Mouse (Mus musculus): ENCODE results near the gene Abhd14a. TPM values are rescaled to one million over a fixed set of nuclear protein-coding genes. Genes with fewer than 3 reads are reported as not detected.

The Abhd14a gene
- polyA plus RNA-seq, 1 experiment from 2014 or later, result 51.7 TPM

- Histone ChIP-seq H3K4me2 (peak overlapping the region; percentile 37), H3K4me1 (replicated peaks) (peaks cover 46% of the 10 kb centered on the region), H3K9me3 (no peaks in the 10 kb centered on the region), H3K27ac (peak overlapping the region; percentile 18; the same call in 1 of the 2 replicates), H3K4me3 (no peak overlapping the region), H3K9ac (peak overlapping the region; percentile 39), H3K36me3 (peaks cover 15% of the 10 kb centered on the region), H3K27me3 (0 out of 2 replicates have a peak, but pooled peaks cover 3% of the 10 kb centered on the region)
- ATAC-seq (ENCODE audit: low FRiP score), result no peak; the same call in 1 of the 2 replicates
- 40% methylated on average over 16 of the region's 16 CpGs for WGBS
These were observed 28.8 kb upstream of the Abhd14a start for GRCm38 (mm10) chr9:106476002-106476923.

GRCm38 (mm10) chr9:106475663-106476001, 28.2 kb upstream of the Abhd14a start, which contains the start of gene Rrp9:
Gene Rrp9 (plus strand): TSS chr9:106475963.
- no peaks in the 10 kb centered on the region for H3K9me3 ChIP-seq
- peaks cover 9% of the 10 kb centered on the region for H3K36me3 ChIP-seq
- peaks cover 46% of the 10 kb centered on the region for H3K4me1 ChIP-seq (replicated peaks)
- H3K27me3 ChIP-seq, result 0 out of 2 replicates have a peak, but pooled peaks cover 3% of the 10 kb centered on the region
- ATAC-seq (ENCODE audit: low FRiP score), result no peak
- no peak within 1 kb of the TSS for H3K4me3 ChIP-seq
- WGBS, result 92% methylated on average over 10 of the region's 10 CpGs
- peak within 1 kb of the TSS; percentile 18; the same call in 1 of the 2 replicates for H3K27ac ChIP-seq
- peak within 1 kb of the TSS; percentile 37 for H3K4me2 ChIP-seq
- H3K9ac ChIP-seq, result peak within 1 kb of the TSS; percentile 39

GRCm38 (mm10) chr9:106475046-106475445, 27.6 kb upstream of the Abhd14a start:
- no peak overlapping the region for H3K9ac ChIP-seq

GRCm38 (mm10) chr9:106474456-106474855, 27.0 kb upstream of the Abhd14a start:
- 0 out of 2 replicates have a peak, but pooled peaks cover 3% of the 10 kb centered on the region for H3K27me3 ChIP-seq
- H3K36me3 ChIP-seq, result no peaks in the 10 kb centered on the region
- H3K4me3 ChIP-seq, result no peak overlapping the region
- no peak for ATAC-seq (ENCODE audit: low FRiP score)
- peak overlapping the region; percentile 19; the same call in 1 of the 2 replicates for H3K4me2 ChIP-seq
- H3K9me3 ChIP-seq, result no peaks in the 10 kb centered on the region
- 6% methylated on average over 6 of the region's 6 CpGs for WGBS
- H3K4me1 ChIP-seq (replicated peaks), result peaks cover 46% of the 10 kb centered on the region
- H3K27ac ChIP-seq, result no peak overlapping the region
- no peak overlapping the region; the same call in 1 of the 2 replicates for H3K9ac ChIP-seq

More at GRCm38 (mm10) chr9:106475046-106475445, 27.6 kb upstream of the Abhd14a start:
- H3K4me3 ChIP-seq, result no peak overlapping the region
- H3K9me3 ChIP-seq, result no peaks in the 10 kb centered on the region
- H3K27ac ChIP-seq, result no peak overlapping the region
- ATAC-seq (ENCODE audit: low FRiP score), result no peak
- peaks cover 46% of the 10 kb centered on the region for H3K4me1 ChIP-seq (replicated peaks)
- H3K27me3 ChIP-seq, result 0 out of 2 replicates have a peak, but pooled peaks cover 3% of the 10 kb centered on the region
- 67% methylated on average over 7 of the region's 7 CpGs for WGBS
- H3K36me3 ChIP-seq, result 0 out of 2 replicates have a peak, but pooled peaks cover 3% of the 10 kb centered on the region
- no peak overlapping the region for H3K4me2 ChIP-seq

- Histone ChIP-seq H3K9ac (peak overlapping the region; percentile 13; the same call in 1 of the 2 replicates), H3K4me1 (replicated peaks) (peaks cover 44% of the 10 kb centered on the region), H3K27me3 (0 out of 2 replicates have a peak, but pooled peaks cover 3% of the 10 kb centered on the region), H3K4me3 (no peak overlapping the region), H3K27ac (no peak overlapping the region), H3K4me2 (no peak overlapping the region), H3K9me3 (no peaks in the 10 kb centered on the region), H3K36me3 (no peaks in the 10 kb centered on the region)
- 87% methylated on average over 5 of the region's 5 CpGs for WGBS
- ATAC-seq (ENCODE audit: low FRiP score), result no peak
These were observed 26.3 kb upstream of the Abhd14a start for GRCm38 (mm10) chr9:106473753-106474105.

- 0 out of 2 replicates have a peak, but pooled peaks cover 3% of the 10 kb centered on the region for H3K27me3 ChIP-seq
- no peak overlapping the region for H3K27ac ChIP-seq
- H3K9ac ChIP-seq, result peak overlapping the region; percentile 13; the same call in 1 of the 2 replicates
- no peak overlapping the region for H3K4me2 ChIP-seq
- WGBS, result 90% methylated on average over 16 of the region's 16 CpGs
- ATAC-seq (ENCODE audit: low FRiP score), result no peak
- H3K4me1 ChIP-seq (replicated peaks), result peaks cover 39% of the 10 kb centered on the region
- no peaks in the 10 kb centered on the region for H3K36me3 ChIP-seq
- no peak overlapping the region for H3K4me3 ChIP-seq
- H3K9me3 ChIP-seq, result no peaks in the 10 kb centered on the region
These were observed 25.7 kb upstream of the Abhd14a start for GRCm38 (mm10) chr9:106473081-106473752.

- Histone ChIP-seq H3K4me3 (no peak overlapping the region), H3K27me3 (0 out of 2 replicates have a peak, but pooled peaks cover 3% of the 10 kb centered on the region), H3K36me3 (no peaks in the 10 kb centered on the region), H3K9me3 (no peaks in the 10 kb centered on the region), H3K9ac (no peak overlapping the region), H3K27ac (no peak overlapping the region), H3K4me1 (replicated peaks) (peaks cover 31% of the 10 kb centered on the region), H3K4me2 (no peak overlapping the region)
- ATAC-seq (ENCODE audit: low FRiP score), result no peak
- WGBS, result 85% methylated on average over 4 of the region's 4 CpGs
These were observed 24.8 kb upstream of the Abhd14a start for GRCm38 (mm10) chr9:106472321-106472720.

- WGBS, result 9% methylated on average over 5 of the region's 5 CpGs
These were observed 24.4 kb upstream of the Abhd14a start for GRCm38 (mm10) chr9:106471892-106472291.

GRCm38 (mm10) chr9:106470991-106471750, 23.7 kb upstream of the Abhd14a start:
- 65% methylated on average over 14 of the region's 14 CpGs for whole genome bisulfite sequencing
- no peaks in the 10 kb centered on the region for H3K9me3 ChIP-seq
- peaks cover 26% of the 10 kb centered on the region for H3K4me1 ChIP-seq (replicated peaks)
- H3K27me3 ChIP-seq, result 0 out of 2 replicates have a peak, but pooled peaks cover 3% of the 10 kb centered on the region
- H3K36me3 ChIP-seq, result no peaks in the 10 kb centered on the region
- no peak overlapping the region for H3K4me3 ChIP-seq
- 0 out of 2 replicates have a peak overlapping the region, but pooled peaks have one; percentile 39 for H3K9ac ChIP-seq
- H3K27ac ChIP-seq, result no peak overlapping the region
- ATAC-seq (ENCODE audit: low FRiP score), result no peak
- H3K4me2 ChIP-seq, result no peak overlapping the region

More at GRCm38 (mm10) chr9:106471892-106472291, 24.4 kb upstream of the Abhd14a start:
- Histone ChIP-seq H3K4me3 (no peak overlapping the region), H3K9ac (0 out of 2 replicates have a peak overlapping the region, but pooled peaks have one; percentile 39), H3K27ac (no peak overlapping the region), H3K36me3 (no peaks in the 10 kb centered on the region), H3K27me3 (0 out of 2 replicates have a peak, but pooled peaks cover 3% of the 10 kb centered on the region), H3K4me2 (no peak overlapping the region), H3K4me1 (replicated peaks) (peaks cover 31% of the 10 kb centered on the region), H3K9me3 (no peaks in the 10 kb centered on the region)
- no peak for ATAC-seq (ENCODE audit: low FRiP score)

GRCm38 (mm10) chr9:106469776-106470175, 22.3 kb upstream of the Abhd14a start:
- H3K4me1 ChIP-seq (replicated peaks), result peaks cover 35% of the 10 kb centered on the region
- no peak overlapping the region for H3K27ac ChIP-seq
- no peak for ATAC-seq (ENCODE audit: low FRiP score)
- WGBS, result 81% methylated on average over 9 of the region's 9 CpGs
- H3K9me3 ChIP-seq, result no peaks in the 10 kb centered on the region
- H3K9ac ChIP-seq, result no peak overlapping the region
- no peak overlapping the region for H3K4me3 ChIP-seq
- H3K36me3 ChIP-seq, result no peaks in the 10 kb centered on the region
- H3K4me2 ChIP-seq, result no peak overlapping the region
- 0 out of 2 replicates have a peak, but pooled peaks cover 3% of the 10 kb centered on the region for H3K27me3 ChIP-seq

GRCm38 (mm10) chr9:106469317-106469716, 21.8 kb upstream of the Abhd14a start:
- H3K36me3 ChIP-seq, result peaks cover 4% of the 10 kb centered on the region
- no peak for ATAC-seq (ENCODE audit: low FRiP score)
- no peaks in the 10 kb centered on the region for H3K9me3 ChIP-seq
- no peak overlapping the region for H3K27ac ChIP-seq
- no peak overlapping the region for H3K4me3 ChIP-seq
- WGBS, result 81% methylated on average over 6 of the region's 6 CpGs
- no peak overlapping the region for H3K4me2 ChIP-seq
- H3K27me3 ChIP-seq, result 0 out of 2 replicates have a peak, but pooled peaks cover 3% of the 10 kb centered on the region
- no peak overlapping the region for H3K9ac ChIP-seq
- peaks cover 35% of the 10 kb centered on the region for H3K4me1 ChIP-seq (replicated peaks)

Data from hindbrain, embryonic 13.5 days (tissue).